Mouse (Mus musculus) cortical plate, adult 2 months (tissue): ENCODE measurements around the gene Calml4.

ENCODE experiments used
- CTCF ChIP-seq: fragments of 200-500 bp; IDR thresholded peaks from 2 replicates; pipeline ENCODE4 v1.5.1; 2011; ENCODE audit warnings: mild to moderate bottlenecking, control low read depth, low read length; ENCODE audit not compliant: insufficient read depth; ENCODE audit errors: extremely low read depth
- POLR2A ChIP-seq: fragments of 200-500 bp; IDR thresholded peaks from 2 replicates; pipeline ENCODE4 v1.6.1; 2011; ENCODE audit warnings: mild to moderate bottlenecking, low read length, control low read depth; ENCODE audit not compliant: insufficient read depth; ENCODE audit errors: extremely low read depth

DNA sequence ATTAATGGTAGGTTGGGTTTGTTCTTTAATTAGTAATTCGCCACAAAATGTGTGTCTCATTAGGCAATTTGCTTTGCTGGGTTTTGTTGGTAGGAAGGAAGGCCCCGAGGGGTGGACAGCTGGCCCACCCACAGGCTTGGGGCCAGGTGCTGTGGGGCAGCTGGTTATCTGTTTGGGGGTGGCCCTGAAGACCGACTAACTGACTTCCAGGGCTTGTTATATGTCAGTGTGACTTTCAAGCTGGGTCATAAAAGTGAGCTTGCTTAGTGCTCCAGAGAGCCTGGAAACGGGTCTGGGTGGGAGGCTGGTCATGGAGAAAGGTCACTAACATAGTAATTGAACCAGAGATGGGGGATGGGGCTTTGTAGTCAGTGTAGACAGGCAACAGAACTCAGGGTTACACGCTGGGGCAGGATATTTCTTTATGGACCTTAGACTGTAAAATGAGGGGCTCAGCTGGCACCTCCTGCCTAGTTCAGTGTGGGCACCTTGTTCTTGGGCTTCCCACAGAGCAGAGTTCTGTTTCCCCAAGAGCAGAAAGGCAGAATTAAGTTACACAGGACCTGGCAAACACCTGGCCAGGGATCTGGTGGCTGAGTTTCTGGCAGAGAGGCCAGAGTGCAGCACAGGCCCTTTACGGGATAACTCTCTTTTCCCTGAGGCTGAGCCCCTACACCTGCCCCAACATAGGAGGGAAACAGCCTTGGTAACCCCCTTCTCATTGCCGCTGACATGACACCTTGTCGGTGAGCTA lies 563 bp downstream of the Calml4 start:
- TF ChIP-seq CTCF (no peak), POLR2A (no peak)
